Mouse (Mus musculus) central nervous system, embryonic 11.5 days (tissue): ENCODE results near the gene Clec5a. TPM values are rescaled to one million over a fixed set of nuclear protein-coding genes. Genes with fewer than 3 reads are reported as not detected.

Source experiments
- polyA plus RNA-seq: library from polyadenylated mRNA; depleted of rRNA; stranded (reverse); fragments of >200 nt; gene quantifications from 2 replicates; pipeline ENCODE4 v1.2.3, GENCODE M21; 2012; rRNA removed

Gene Clec5a
- 0.52 and 0.73 TPM in 2 replicates for polyA plus RNA-seq

GRCm38 (mm10) chr6:40585645-40586044, at the start of gene Clec5a:
Clec5a (minus strand) TSS chr6:40585821.

GRCm38 (mm10) chr6:40628406-40629000, 42.9 kb upstream of the Clec5a start, which contains the start of gene Mgam:
Mgam (plus strand) TSS chr6:40628831.

GRCm38 (mm10) chr6:40613260-40613852, 27.7 kb upstream of the Clec5a start, which contains the start of gene Tas2r138:
Tas2r138 (minus strand) TSS chr6:40613310.

GRCm38 (mm10) chr6:40569187-40569586, 16.4 kb downstream of the Clec5a start, which contains the start of gene Olfr460:
Olfr460 (plus strand) TSS chr6:40569487.

GRCm38 (mm10) chr6:40554950-40555349, 30.7 kb downstream of the Clec5a start, which contains the start of gene Olfr461:
Olfr461 (minus strand) TSS chr6:40555050.

Other genes starting within 250 kb of the Clec5a start
- gene E330009J07Rik, start 149.7 kb downstream of the Clec5a start, polyA plus RNA-seq, result 10.6 and 12.1 TPM in 2 replicates
- 0.04 and 0.08 TPM in 2 replicates for gene Wee2, start 146.7 kb downstream of the Clec5a start, polyA plus RNA-seq
- gene Ssbp1, start 114.5 kb downstream of the Clec5a start, polyA plus RNA-seq, result 133 and 140 TPM in 2 replicates
- 0.06 and 0.16 TPM in 2 replicates for gene Tas2r137, start 94.6 kb downstream of the Clec5a start, polyA plus RNA-seq
- 0.18 and 0.63 TPM in 2 replicates for gene Tas2r108, start 92.3 kb downstream of the Clec5a start, polyA plus RNA-seq
- gene Prss37, start 66.3 kb downstream of the Clec5a start, polyA plus RNA-seq, result not detected in 2 replicates
- gene Olfr461, start 30.8 kb downstream of the Clec5a start, polyA plus RNA-seq, result not detected in 2 replicates
- gene Olfr460, start 16.3 kb downstream of the Clec5a start, polyA plus RNA-seq, result 0.06 and 0.10 TPM in 2 replicates
- gene Tas2r138, start 27.5 kb upstream of the Clec5a start, polyA plus RNA-seq, result not detected in 2 replicates
- gene Mgam, start 43.0 kb upstream of the Clec5a start, polyA plus RNA-seq, result 0.37 and 0.41 TPM in 2 replicates